Mouse (Mus musculus): ENCODE measurements around the gene Arsj. TPM values are rescaled to one million over a fixed set of nuclear protein-coding genes. Genes with fewer than 3 reads are reported as not detected.

Gene Arsj
- polyA plus RNA-seq, 1 experiment from 2014 or later, result 1.5 TPM

- no peak for ATAC-seq
- H3K27ac ChIP-seq (ENCODE audit: low read length), result no peak overlapping the region
- TF ChIP-seq CTCF (IDR thresholded peaks at IDR 0.05) (no peak), EP300 (IDR thresholded peaks at IDR 0.05) (no peak)
- no peak overlapping the region for H3K4me2 ChIP-seq (replicated peaks; ENCODE audit: low read depth, low read length)
- no peaks in the 10 kb centered on the region for H3K9me3 ChIP-seq (ENCODE audit: low read length)
- 95% methylated on average over 1 of the region's 1 CpGs for WGBS
- H3K4me3 ChIP-seq (ENCODE audit: low read depth, low read length), result no peak overlapping the region
- H3K9ac ChIP-seq (replicated peaks; ENCODE audit: low read depth), result no peak overlapping the region
- H3K4me1 ChIP-seq (ENCODE audit: insufficient read depth, low read depth, low read length), result no peaks in the 10 kb centered on the region
- H3K36me3 ChIP-seq (ENCODE audit: insufficient read depth, low read length), result no peaks in the 10 kb centered on the region
- no peaks in the 10 kb centered on the region for H3K27me3 ChIP-seq (replicated peaks; ENCODE audit: insufficient read depth, low read length)
- no peak for DNase-seq (ENCODE audit: low spot score)
Measured at GRCm38 (mm10) chr3:126344745-126345144, 18.7 kb upstream of the Arsj start.

- ATAC-seq, result no peak
- H3K27ac ChIP-seq (ENCODE audit: low read length), result no peak overlapping the region
- no peak overlapping the region for H3K9ac ChIP-seq (replicated peaks; ENCODE audit: low read depth)
- no peak overlapping the region for H3K4me2 ChIP-seq (replicated peaks; ENCODE audit: low read depth, low read length)
- no peaks in the 10 kb centered on the region for H3K9me3 ChIP-seq (ENCODE audit: low read length)
- no peaks in the 10 kb centered on the region for H3K4me1 ChIP-seq (ENCODE audit: insufficient read depth, low read depth, low read length)
- TF ChIP-seq CTCF (IDR thresholded peaks at IDR 0.05), result no peak
- TF ChIP-seq EP300 (IDR thresholded peaks at IDR 0.05), result no peak
- no peak overlapping the region for H3K4me3 ChIP-seq (ENCODE audit: low read depth, low read length)
- H3K36me3 ChIP-seq (ENCODE audit: insufficient read depth, low read length), result no peaks in the 10 kb centered on the region
- 40% methylated on average over 1 of the region's 1 CpGs for WGBS
- H3K27me3 ChIP-seq (replicated peaks; ENCODE audit: insufficient read depth, low read length), result no peaks in the 10 kb centered on the region
- no peak for DNase-seq (ENCODE audit: low spot score)
Measured at GRCm38 (mm10) chr3:126359760-126360159, 3.7 kb upstream of the Arsj start.

- H3K36me3 ChIP-seq (ENCODE audit: insufficient read depth, low read length), result no peaks in the 10 kb centered on the region
- no peaks in the 10 kb centered on the region for H3K9me3 ChIP-seq (ENCODE audit: low read length)
- no peak overlapping the region for H3K27ac ChIP-seq (ENCODE audit: low read length)
- no peak overlapping the region for H3K4me3 ChIP-seq (ENCODE audit: low read depth, low read length)
- H3K4me1 ChIP-seq (ENCODE audit: insufficient read depth, low read depth, low read length), result no peaks in the 10 kb centered on the region
- no peak for DNase-seq (ENCODE audit: low spot score)
- no peak overlapping the region for H3K4me2 ChIP-seq (replicated peaks; ENCODE audit: low read depth, low read length)
- ATAC-seq, result no peak
- no peak overlapping the region for H3K9ac ChIP-seq (replicated peaks; ENCODE audit: low read depth)
- no peak for TF ChIP-seq CTCF (IDR thresholded peaks at IDR 0.05)
- TF ChIP-seq EP300 (IDR thresholded peaks at IDR 0.05), result no peak
- 73% methylated on average over 2 of the region's 2 CpGs for WGBS
- H3K27me3 ChIP-seq (replicated peaks; ENCODE audit: insufficient read depth, low read length), result no peaks in the 10 kb centered on the region
Measured at GRCm38 (mm10) chr3:126362392-126362791, 1.1 kb upstream of the Arsj start.

- no peak overlapping the region for H3K9ac ChIP-seq (replicated peaks; ENCODE audit: low read depth)
- TF ChIP-seq CTCF (IDR thresholded peaks at IDR 0.05) (no peak), EP300 (IDR thresholded peaks at IDR 0.05) (no peak)
- 78% methylated on average over 11 of the region's 11 CpGs for WGBS
- H3K4me3 ChIP-seq (ENCODE audit: low read depth, low read length), result no peak overlapping the region
- ATAC-seq (no peak), DNase-seq (ENCODE audit: low spot score) (no peak)
- no peaks in the 10 kb centered on the region for H3K4me1 ChIP-seq (ENCODE audit: insufficient read depth, low read depth, low read length)
- no peak overlapping the region for H3K27ac ChIP-seq (ENCODE audit: low read length)
- H3K9me3 ChIP-seq (ENCODE audit: low read length), result no peaks in the 10 kb centered on the region
- H3K27me3 ChIP-seq (replicated peaks; ENCODE audit: insufficient read depth, low read length), result no peaks in the 10 kb centered on the region
- H3K36me3 ChIP-seq (ENCODE audit: insufficient read depth, low read length), result no peaks in the 10 kb centered on the region
- no peak overlapping the region for H3K4me2 ChIP-seq (replicated peaks; ENCODE audit: low read depth, low read length)
Measured at GRCm38 (mm10) chr3:126362931-126363525, 456 bp upstream of the Arsj start.

GRCm38 (mm10) chr3:126364555-126364954 is 1.1 kb downstream of the Arsj start:
- Histone ChIP-seq H3K4me3 (ENCODE audit: low read depth, low read length) (no peak overlapping the region), H3K36me3 (ENCODE audit: insufficient read depth, low read length) (no peaks in the 10 kb centered on the region), H3K9me3 (ENCODE audit: low read length) (no peaks in the 10 kb centered on the region), H3K27me3 (replicated peaks; ENCODE audit: insufficient read depth, low read length) (no peaks in the 10 kb centered on the region), H3K4me1 (ENCODE audit: insufficient read depth, low read depth, low read length) (no peaks in the 10 kb centered on the region), H3K4me2 (replicated peaks; ENCODE audit: low read depth, low read length) (no peak overlapping the region), H3K27ac (ENCODE audit: low read length) (no peak overlapping the region), H3K9ac (replicated peaks; ENCODE audit: low read depth) (no peak overlapping the region)
- 84% methylated on average over 7 of the region's 7 CpGs for WGBS
- TF ChIP-seq CTCF (IDR thresholded peaks at IDR 0.05) (no peak), EP300 (IDR thresholded peaks at IDR 0.05) (no peak)
- DNase-seq (ENCODE audit: low spot score), result no peak
- ATAC-seq, result no peak; the same call in 1 of the 2 replicates

- Histone ChIP-seq H3K4me1 (ENCODE audit: insufficient read depth, low read depth, low read length) (no peaks in the 10 kb centered on the region), H3K36me3 (ENCODE audit: insufficient read depth, low read length) (no peaks in the 10 kb centered on the region), H3K9ac (replicated peaks; ENCODE audit: low read depth) (no peak overlapping the region), H3K4me2 (replicated peaks; ENCODE audit: low read depth, low read length) (no peak overlapping the region), H3K4me3 (ENCODE audit: low read depth, low read length) (no peak overlapping the region), H3K9me3 (ENCODE audit: low read length) (no peaks in the 10 kb centered on the region), H3K27me3 (replicated peaks; ENCODE audit: insufficient read depth, low read length) (no peaks in the 10 kb centered on the region), H3K27ac (ENCODE audit: low read length) (no peak overlapping the region)
- no peak for TF ChIP-seq CTCF (IDR thresholded peaks at IDR 0.05)
- no peak for TF ChIP-seq EP300 (IDR thresholded peaks at IDR 0.05)
- ATAC-seq (no peak), DNase-seq (ENCODE audit: low spot score) (no peak)
Measured at GRCm38 (mm10) chr3:126370571-126370970, 7.1 kb downstream of the Arsj start.

All from lung, postnatal 0 days (tissue).